Mouse (Mus musculus) cerebellum, adult 9-11 months (tissue): ENCODE measurements at regions not wholly inside any gene's neighbourhood (a gene's known extent, or its start where the extent isn't known, plus 50 kb on each side); places are given as distances from the start of the nearest gene placed in this dataset.
"Not testable (repeated sequence)": the region's sequence is repeated elsewhere in the genome, so short reads cannot be mapped to it uniquely, and the experiment has no call there.

Experiments used
- DNase-seq: peaks from one replicate; pipeline ENCODE4 v3.0.0; 2022

DNA sequence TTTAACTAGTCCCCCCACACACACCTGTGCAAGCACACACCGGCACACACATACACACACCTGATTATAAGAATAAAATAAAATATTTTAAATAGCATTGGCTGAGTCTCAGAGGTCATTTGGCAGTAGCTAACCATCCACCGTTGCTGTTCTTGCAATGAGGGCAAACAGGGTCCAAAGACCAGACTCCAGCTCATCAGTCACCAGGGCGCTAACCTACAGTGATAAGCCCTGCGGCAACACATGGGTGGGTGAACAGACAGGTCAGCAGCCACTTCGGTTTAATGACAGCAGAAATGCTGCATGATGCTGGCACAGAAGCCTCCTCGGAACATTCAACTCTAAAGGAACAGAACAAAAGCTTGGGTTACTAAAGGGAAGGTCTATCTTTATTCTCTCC, 54.9 kb downstream of the Tas2r134 start:
- DNase-seq: no peak

DNA sequence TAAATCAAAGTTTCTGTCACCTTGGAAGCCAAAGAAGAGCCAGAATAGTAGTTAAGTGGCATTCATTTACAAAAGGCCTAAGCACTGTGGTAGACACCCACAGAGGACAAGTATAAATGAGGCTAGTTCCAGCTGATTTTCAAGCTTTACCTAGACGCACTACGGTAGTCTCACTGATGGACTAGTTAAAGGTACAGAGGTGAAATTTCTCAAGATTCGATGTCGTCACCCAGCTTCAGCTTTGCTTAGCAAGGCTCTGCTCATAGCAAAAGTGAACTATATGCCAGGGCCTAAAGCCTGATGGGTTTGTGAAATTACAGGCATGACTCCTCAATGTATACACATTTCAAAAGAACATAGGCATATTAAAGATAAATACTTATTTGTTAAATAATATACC, 55.4 kb downstream of the Tas2r134 start:
- DNase-seq: no peak

DNA sequence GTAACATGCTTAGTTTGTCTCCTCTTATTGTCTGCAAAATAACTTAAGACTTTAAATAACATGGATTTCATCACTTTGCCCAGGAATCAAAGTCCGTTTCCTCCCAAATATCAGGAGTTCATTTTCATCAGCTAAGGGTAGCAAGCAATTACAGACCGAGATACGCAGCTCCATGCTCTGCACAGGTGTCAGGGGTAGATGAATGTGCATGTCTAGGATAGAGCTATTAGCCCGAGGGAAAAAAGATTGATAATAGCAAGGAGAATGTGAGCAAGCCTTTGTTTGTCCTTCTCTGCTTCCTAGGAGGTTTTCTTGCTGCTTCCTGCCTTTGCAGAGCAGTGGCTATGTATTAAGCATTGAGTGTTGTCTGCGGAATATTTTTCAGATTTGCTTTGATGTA, 77.8 kb downstream of the Tas2r134 start:
- DNase-seq: no peak

DNA sequence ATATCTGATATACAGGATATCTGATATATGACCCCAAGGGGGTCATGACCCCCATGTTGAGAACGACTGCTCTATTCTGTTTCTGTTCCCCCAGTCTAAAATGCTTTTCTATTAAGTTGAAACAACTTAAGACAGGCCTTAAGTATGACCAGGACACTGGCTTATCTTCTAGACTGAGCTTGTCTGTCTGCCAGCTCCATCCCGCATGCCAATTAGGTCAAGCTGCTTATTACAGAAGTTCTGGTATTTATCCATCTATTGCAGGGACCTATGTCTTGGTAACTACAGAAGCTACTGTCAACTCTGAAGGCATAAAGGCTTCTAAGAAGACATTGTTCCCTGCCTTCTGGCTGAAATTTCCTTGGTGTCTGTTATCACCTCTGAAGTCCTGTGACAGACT, 81.4 kb downstream of the Tas2r134 start:
- DNase-seq: no peak

DNA sequence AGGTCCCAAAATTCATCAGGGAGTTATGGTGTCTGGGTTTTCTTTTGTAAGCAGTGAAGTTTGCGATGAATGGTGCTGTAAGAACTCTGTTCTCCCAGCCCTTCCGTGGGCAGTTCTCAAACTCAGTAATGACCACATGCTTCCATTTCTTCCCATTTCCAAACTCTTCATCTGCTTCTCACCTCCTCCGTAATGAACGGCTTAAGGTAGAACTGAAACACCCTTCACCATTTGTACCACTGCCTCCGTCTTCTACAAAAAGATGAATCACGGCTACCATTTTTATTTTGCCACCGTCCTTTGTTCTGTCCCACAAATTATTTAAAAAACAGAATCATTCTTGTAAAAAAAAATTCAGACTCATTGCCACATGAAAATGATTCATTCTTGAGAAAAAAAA, 85.3 kb downstream of the Tas2r134 start:
- DNase-seq: no peak

DNA sequence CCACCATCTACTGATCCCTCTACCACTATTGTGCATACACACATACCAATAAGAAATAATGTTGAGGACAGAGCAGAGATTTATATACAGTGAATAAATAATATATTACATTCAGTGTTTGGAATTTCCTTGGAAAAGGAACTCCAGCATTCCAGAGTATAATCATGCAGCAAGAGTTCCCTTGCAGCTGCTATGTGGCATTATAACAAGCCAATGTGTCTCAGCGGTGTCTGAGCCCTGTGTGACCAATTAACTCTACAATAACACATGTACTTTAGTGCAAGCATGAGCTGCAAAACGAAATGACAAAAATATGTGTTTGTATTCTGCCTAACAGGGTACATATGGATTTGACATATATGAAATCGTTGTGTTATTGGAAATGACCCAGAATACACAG, 103.5 kb downstream of the Tas2r134 start:
- no peak for DNase-seq

DNA sequence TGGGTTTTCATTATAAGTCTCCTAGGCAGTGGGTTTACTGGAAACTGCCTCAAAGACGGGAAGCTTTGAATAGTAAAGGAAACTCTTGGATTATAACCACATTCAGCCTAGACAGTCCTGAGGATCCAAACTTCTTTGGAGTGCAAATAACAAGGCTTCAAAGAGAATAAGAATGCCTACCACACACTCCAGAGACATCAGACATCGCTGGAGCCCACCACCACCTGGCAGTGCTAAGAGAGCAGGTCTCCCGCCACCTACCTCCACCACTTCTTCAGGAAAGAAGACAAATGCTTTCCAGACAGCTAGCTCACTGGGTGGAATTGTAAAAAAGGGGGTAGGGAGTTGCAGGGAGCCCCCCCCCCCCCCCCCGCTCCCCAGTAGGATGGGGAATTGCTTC, 104.4 kb downstream of the Tas2r134 start:
- DNase-seq: no peak

DNA sequence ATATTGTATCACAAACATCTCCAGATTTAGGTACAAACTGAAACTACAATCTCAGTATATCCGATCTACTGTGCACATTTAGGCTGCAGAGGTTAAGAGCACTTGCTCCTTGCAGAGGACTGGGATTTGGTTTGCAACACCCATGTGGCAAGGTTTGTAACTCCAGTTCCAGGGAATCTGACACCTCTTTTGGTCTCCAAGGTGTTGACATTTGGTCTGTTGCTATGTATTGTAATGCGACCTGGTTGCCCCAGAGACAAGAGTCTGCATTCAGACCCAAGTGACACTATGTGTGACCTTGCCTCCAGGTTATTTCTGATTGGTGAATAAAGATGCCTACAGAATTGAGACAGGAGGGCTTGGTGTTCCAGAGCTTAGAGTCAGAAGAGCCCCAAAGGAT, 105.0 kb downstream of the Tas2r134 start:
- no peak for DNase-seq

DNA sequence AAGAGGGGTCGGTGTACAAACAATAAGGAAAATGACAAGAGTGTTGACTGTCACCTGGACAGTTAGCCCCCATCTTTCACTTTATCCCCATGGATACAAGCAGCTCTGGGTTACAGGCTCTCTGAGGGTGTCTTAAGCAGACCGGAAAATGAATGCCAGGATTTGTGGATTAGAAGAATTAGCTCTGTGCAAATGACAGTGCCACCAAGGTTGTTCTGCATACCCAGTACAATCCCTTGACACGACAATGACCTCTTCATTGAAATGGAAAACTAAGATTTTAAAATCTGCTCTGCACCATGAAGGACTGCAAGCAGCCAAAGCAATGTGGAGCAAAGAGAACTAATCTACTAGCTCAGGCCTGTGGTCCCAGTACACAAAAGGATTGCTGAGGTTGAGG, 105.9 kb downstream of the Tas2r134 start:
- no peak for DNase-seq

DNA sequence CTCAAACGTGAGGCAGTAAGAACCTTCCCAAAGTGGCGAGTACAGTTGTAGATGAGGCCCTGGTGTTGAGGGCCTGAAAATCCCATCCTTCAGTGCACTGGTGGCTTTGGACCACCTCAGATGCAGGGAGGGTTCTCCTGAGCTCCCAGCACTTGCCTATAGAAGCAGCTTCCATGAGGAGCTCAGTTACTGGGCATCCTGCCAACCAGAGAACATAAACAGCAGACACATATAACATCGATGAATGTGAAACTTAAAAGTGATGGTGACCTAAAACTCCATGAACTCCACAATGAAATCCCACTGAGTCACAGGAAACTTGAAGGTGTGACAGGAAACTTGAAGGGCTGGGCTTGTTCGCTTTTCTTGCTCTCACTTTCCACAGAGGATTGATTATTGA, 109.1 kb downstream of the Tas2r134 start:
- no peak for DNase-seq

DNA sequence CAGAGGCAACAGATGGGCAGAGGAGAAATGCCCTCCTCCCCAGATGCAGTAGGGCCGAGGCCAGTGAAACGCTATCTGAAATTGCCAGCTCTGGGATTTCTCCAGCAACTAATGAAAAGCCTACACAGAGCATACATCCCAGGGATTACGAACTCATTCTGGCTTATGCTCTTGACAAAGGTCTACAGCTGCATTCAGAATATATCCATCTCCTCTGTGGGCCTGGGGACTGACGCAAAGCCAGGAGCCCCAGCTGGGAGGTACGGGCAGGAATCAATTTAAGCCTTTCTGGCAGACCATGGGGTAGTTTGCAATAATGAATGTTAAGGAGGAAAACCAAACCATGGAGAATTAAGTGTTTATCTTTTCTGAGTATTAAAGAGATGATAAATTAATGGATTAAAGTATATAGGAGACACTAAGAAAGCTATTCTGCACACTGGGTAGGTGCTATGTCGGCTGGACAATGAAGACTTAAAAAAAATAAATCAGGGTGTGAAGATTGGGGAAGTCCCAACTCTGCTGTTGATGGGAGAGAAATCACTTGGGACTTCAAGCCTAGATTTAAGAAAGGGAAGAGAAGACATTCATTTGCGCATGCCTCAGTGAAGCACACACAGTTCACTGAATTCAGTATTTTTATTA, 120.5 kb downstream of the Tas2r134 start:
- no peak for DNase-seq

DNA sequence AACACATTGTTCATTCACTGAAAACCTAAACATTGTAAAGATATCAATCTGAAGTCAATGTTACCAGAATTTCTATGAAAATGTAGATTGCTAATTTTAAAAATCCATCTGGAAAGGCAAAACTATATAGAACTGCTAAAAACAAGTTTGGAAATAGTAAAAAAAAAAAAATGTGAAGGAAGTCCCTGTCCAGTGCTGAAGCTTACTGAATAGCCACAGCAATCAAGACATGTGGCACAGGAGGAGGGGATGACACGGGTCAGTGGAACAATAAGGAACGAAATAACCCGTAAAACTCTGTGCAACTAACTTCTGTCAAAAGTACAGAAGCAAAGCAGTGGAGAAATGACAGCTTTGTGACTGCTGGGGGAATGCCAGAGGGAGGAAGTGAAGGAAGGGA, 121.9 kb downstream of the Tas2r134 start:
- DNase-seq: no peak

DNA sequence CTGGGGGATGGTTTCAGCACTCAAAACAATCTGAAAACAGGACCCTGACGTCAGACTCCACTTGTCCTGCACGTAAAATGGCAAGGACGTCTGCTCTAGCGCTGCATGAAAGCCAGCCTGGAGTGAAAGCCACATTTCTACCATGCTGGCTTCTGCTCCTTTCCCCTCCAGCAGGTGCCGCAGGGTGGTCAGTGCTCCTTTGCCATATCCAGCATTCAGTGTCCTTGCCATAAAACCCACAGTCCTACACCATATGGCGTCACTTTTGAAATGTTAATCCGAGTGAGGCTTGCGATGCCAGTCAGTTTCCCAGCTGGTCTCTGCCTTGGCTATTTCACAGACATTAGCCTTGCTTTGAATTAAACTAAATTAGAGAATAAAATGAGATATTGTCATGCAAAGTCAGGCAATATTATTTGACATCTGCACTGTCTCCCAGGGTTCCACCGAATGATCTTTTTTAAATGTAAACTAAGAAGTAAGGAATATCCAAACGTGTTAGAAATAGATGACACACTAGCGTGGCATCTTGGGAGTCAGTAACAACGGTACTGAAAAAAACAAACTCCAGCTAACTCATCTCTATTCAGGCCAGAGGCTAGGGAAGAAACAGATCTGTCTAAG, 125.7 kb downstream of the Tas2r134 start:
- DNase-seq: peak; percentile 44

DNA sequence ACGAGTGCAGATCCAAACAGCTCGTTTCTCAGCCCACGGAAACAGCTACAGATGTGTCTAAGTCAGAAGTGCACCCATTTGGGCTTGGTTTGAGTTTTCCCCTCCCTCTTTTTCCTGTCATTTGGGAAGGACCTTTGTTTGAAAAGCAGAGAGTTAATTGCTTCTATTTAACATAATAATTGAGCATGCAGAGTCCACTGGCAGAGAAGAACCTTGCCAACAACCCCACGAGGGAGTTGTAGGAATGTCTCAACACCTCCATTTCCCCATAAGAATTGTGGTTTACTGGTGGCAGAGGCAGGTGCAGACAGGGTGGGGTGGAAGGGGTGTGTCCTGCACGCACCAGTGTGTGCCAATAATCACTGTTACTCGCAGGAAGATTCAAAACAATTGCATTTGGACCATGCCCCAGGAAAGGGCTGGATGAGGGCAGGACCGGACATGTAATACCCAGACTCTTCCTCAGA, 126.3 kb downstream of the Tas2r134 start:
- no peak for DNase-seq

DNA sequence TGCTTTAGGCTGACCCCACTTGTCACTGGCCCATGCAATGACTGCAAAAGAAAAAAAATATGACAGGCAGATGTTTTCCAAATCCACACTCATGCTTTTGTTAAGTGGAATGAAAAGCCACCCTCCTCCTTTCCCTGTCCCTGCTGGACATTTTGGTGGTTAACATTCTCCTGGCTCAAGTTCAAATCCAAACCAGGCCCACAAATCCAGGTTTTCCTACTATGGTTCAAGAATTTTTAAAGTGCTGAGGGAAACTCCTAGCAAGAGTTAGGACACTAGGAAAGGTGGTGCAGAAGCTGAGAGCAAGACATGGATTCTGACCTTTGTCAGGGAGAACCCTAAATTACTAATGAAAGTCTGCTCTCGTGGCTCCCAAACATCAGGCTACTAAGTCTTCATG, 130.1 kb downstream of the Tas2r134 start:
- no peak for DNase-seq

DNA sequence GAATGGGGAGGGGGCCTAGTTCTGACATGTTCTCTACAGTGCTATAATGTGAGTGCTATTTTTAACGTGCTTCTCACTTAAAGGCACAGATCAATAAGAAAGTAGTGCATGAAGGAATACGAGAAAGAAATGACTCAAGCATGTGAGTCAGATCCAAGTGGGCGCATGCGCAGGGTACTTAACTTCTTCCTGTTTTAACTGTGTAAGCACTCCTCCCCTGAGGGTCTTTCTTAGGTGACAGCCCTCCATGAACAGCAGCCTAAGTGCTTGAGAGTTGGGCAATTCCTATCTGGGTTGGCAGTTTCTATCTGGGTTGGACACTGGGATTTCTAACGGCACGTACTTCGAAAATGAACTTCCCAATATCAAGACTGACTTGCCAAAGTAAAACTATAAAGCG, 130.8 kb downstream of the Tas2r134 start:
- DNase-seq: no peak

DNA sequence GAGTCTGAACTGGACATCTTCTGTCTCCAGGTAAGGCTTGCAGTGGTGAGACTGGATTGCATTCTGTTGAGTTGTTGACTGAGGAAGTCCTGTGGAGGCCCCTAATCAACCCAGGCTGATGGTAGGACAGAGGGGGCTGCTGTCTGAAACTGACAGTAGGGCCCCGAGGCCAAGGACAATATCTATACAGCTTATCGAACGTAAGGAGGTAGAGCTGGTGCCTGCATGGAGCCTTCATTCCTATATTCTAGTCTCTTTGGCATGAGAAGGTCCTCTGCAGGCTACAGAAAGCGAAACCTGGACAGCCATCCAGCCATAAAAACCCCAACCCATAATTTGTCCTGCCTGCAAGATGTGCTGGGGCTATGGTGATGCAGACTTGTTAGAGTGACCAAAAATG, 135.6 kb downstream of the Tas2r134 start:
- DNase-seq: no peak

DNA sequence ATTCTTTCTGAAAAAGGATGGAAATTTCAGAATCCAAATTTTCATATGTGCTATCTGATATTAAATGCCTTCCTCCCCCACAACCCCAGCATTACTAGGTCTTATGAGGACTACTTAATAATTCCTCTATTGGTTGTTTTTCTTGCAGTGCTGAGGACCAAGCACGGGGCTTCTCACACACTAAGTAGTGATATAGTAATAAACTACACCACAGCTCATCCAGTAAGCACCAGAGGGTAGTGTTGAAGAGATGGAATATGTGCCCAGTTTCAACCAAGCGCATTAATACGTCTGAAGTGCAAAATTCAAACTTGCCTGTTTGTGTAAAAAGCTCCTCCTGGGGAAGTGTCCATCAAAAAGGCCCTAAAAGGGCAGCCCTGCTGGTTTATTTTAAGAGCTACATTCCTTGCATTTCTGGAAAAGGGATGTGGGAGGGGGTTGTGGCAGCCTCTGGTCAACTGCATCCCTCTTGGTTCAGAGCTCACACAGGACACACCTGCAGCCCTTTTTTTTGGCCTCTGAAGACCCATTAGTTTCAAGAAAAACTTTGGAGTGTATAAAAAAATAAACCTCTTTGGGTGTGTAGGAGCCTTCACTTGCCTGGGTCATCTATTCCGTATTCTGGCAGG, 140.3 kb downstream of the Tas2r134 start:
- DNase-seq: no peak

DNA sequence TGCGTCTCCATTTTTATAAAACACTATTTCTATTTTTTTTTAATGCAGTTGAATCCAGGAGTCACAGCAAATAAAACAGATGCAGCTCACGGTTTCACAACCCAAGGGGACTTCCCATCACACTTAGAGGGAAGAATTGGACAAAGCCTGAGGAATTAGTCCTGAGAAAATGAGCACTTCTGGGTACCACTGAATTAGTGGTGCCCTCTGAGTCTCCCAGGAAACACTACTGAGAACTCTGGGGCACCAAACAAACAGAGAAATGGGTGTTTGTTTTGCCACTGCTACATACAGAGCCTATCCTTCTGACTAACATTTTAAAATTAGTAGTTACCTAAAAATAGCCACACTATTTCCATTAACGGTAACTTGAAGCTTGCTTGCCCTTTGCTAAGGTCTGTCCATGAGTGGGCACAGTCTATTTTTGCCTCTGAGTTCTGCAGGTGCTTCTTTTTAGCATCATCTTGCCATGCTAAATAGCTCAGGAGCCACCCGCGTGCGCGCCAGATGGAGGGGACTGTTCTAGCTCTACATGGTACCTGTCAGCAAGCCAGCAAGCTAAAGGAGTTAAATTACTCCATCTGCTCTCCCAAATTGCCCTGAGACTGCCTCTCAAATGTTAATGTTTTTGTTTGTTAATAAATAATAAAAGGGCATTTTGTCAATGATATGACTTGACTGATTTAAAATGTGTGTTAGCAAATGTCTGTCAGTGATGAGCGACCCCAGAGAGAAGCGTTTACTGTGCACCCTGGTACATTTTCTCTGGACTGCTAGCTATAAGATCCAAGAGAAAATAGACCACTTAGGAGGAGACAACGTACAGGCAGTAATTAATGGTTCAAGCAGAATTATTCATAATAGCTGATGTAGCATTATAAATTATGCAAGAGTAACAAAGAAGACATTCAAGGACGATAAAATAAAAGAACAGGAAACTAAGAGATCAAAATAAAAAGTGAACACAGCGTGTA, 141.3 kb downstream of the Tas2r134 start:
- DNase-seq: peak; percentile 92

DNA sequence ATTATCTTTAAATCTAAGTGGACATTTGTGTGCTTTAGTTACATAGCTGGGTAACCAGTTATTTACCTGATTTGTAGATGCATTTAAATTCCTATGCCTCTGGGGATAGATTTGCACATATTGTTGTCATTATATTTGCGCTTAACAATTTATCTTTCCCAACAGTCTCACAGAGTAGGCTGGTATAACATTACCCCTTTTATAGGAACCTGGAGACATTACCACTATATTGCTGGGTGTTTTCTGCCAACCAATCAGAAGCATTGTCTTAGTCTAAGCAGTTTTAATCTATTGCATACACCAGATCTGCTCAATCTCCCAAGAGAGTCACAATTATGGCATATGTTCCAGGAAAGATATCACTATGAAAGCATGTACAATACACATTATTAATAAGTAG, 149.8 kb downstream of the Rbm43 start:
- no peak for DNase-seq

DNA sequence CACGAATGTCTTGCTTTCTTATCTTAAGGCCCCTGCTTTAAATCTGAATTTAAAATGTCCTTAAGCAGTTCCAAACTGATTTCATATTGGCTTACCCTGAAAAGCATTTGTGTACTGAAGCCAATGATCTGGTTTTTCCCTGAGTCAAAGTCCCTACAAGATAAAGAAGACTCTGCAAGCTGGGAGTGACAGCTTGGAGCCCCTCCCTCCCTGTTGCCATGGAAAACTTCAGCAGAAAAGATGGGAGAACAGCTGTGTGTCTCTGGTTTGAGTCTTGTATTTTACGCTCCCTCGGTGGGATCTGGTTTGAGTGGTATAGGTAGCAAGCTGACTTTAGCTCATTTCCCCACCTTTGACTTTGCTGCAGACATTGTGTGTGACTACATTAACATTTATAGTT, 146.1 kb downstream of the Rbm43 start:
- no peak for DNase-seq

DNA sequence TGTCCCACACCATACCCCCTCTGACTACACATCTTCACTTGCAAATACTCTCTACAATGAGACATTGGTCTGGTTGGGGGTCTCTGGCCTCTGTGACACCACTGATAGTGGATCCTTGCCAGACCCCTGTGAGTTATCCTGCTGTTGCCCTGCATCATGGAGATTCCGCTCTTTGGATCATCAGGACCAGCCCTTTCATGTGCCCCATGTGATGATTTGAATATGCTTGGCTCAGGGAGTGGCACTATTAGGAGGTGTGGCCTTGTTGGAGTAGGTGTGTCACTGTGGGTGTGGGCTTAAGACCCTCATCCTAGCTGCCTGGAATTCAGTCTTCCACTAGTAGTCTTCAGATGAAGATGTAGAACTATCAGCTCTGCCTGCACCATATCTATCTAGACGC, 141.7 kb downstream of the Rbm43 start:
- DNase-seq: not testable (repeated sequence)

DNA sequence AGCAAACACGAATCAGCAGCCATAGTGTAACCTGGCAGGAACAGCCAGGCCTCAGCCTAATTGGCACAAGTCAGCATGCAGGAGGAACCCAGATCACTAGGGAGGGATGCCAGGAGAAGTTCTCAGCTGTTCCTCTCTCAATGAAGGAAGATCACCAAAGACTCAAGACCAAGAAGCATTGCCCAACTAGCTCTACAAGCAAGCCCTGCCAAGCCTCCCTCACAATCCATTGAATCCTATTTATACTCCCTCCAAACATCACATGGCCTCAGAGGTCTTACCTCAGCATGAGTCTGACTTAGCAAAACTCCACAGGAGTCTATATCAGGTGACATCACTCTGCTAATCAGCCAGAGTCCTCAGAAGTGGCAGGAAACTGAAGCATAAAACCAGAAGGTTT, 135.1 kb downstream of the Rbm43 start:
- no peak for DNase-seq
